Mouse (Mus musculus): ENCODE measurements around the gene Fbxw8.

GRCm38 (mm10) chr5:118086956-118087355 lies 68.3 kb downstream of the Fbxw8 start:
- TF ChIP-seq CTCF (IDR thresholded peaks at IDR 0.05; ENCODE audit: low read depth): no peak
- no peak for TF ChIP-seq EP300 (optimal IDR thresholded peaks at IDR 0.05)

Data from stomach, postnatal 0 days (tissue).